Mouse (Mus musculus) hindbrain, embryonic 15.5 days (tissue): ENCODE results near the gene Drg1. TPM values are rescaled to one million over a fixed set of nuclear protein-coding genes. Genes with fewer than 3 reads are reported as not detected.

Experiments
- polyA plus RNA-seq: library from polyadenylated mRNA; unstranded; fragments of >200 nt; fragmentation: Nextera tagmentation; extraction: Ambion mirVana; gene quantifications from 2 replicates; pipeline ENCODE4 v1.2.1, GENCODE M21; 2015

Drg1 gene
- polyA plus RNA-seq, 1 experiment from 2014 or later: 205 TPM

Other genes starting within 250 kb of the Drg1 start
- gene Sfi1, start 73.0 kb downstream of the Drg1 start, polyA plus RNA-seq: 16.9 and 17.2 TPM in 2 replicates
- 53.5 and 58.9 TPM in 2 replicates for gene Eif4enif1, start 64.0 kb downstream of the Drg1 start, polyA plus RNA-seq
- 51.9 and 54.3 TPM in 2 replicates for gene Patz1, start 22.5 kb upstream of the Drg1 start, polyA plus RNA-seq
- gene Pik3ip1, start 64.0 kb upstream of the Drg1 start, polyA plus RNA-seq: 26.1 and 26.3 TPM in 2 replicates
- gene Limk2, start 142.8 kb upstream of the Drg1 start, polyA plus RNA-seq: 148 and 158 TPM in 2 replicates
- 41.1 and 41.7 TPM in 2 replicates for gene Rnf185, start 185.9 kb upstream of the Drg1 start, polyA plus RNA-seq
- gene Pla2g3, start 221.9 kb upstream of the Drg1 start, polyA plus RNA-seq: 1.6 and 2.0 TPM in 2 replicates
- 9.3 and 9.8 TPM in 2 replicates for gene Inpp5j, start 238.4 kb upstream of the Drg1 start, polyA plus RNA-seq
- 136 and 139 TPM in 2 replicates for gene Selenom, start 248.3 kb upstream of the Drg1 start, polyA plus RNA-seq